ENCODE assay signal across 17 mouse cellular contexts in the genomic region with DNA sequence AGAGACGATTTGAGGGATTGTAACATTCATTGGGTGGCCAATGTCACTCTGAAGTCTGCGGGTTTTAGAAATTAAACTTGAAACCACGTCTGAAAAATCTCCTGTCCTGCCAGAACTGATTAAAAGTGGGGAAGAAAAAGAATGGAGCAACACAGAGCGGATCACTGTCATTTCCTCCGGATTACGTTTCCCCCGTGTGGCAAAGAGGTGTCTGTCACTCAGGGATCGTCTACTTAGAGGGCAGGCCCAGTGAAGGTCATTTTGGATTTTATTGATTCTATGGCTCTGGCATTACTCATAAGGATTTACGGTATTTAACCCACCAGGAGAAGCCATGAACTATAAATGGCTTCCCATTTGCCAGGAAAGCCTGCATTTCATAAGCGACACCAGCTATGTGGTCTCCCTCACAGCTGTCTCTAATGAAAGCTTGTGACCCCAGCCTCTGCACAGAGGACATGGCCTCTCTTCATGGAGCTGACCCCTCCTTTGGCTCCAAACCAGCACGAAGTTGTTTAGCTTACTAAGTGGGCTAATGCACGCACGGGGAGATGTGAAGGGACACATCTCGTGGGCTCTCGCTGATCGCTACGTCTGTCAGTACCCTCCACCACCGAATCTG.
DNase-seq lines count a peak whose midpoint lies in the region; ATAC-seq and TF ChIP-seq lines count a peak whose summit lies in the region.
"Had no signal": no experiment of that assay in that cellular context is flagged by ENCODE, and none has a peak within 500 bp of the region (broad histone marks: within the 10 kb centered on the region; RNA-seq: fewer than 3 reads in every experiment).

No protein-coding gene starts in this region.

- peak overlapping the region; percentile 21 for H3K4me2 ChIP-seq in kidney, postnatal 0 days (ENCODE audit: low read length)
- no peak overlapping the region for H3K4me2 ChIP-seq in embryonic facial prominence, embryonic 11.5 days (ENCODE audit: low read depth, low read length)
- H3K4me2 ChIP-seq in limb, embryonic 14.5 days (replicated peaks; ENCODE audit: low read depth, low read length, severe bottlenecking): peak overlapping the region; percentile 37
- no peak overlapping the region for H3K4me2 ChIP-seq in intestine, embryonic 16.5 days (ENCODE audit: low read depth, low read length)
- H3K4me2 ChIP-seq: midbrain, embryonic 12.5 days; neural tube, embryonic 13.5 days had no signal

- no peaks in the 10 kb centered on the region for H3K36me3 ChIP-seq in kidney, postnatal 0 days (ENCODE audit: insufficient read depth, low read length)
- no peaks in the 10 kb centered on the region for H3K36me3 ChIP-seq in embryonic facial prominence, embryonic 11.5 days (replicated peaks; ENCODE audit: control insufficient read depth, insufficient read depth, low read depth, low read length)
- no peaks in the 10 kb centered on the region for H3K36me3 ChIP-seq in limb, embryonic 14.5 days (ENCODE audit: control insufficient read depth, insufficient read depth, low read length)
- no peaks in the 10 kb centered on the region for H3K36me3 ChIP-seq in intestine, embryonic 16.5 days (ENCODE audit: control insufficient read depth, insufficient read depth, low read length)
- H3K36me3 ChIP-seq: midbrain, embryonic 12.5 days; neural tube, embryonic 13.5 days had no signal

- TF ChIP-seq CTCF in kidney, postnatal 0 days (IDR thresholded peaks at IDR 0.05; ENCODE audit: low read depth): no peak; the same call in 1 of the 2 replicates

- H3K27me3 ChIP-seq in kidney, postnatal 0 days (ENCODE audit: insufficient read depth, low read length): no peaks in the 10 kb centered on the region
- H3K27me3 ChIP-seq in embryonic facial prominence, embryonic 11.5 days (ENCODE audit: control insufficient read depth, insufficient read depth, low read length): no peaks in the 10 kb centered on the region
- H3K27me3 ChIP-seq in limb, embryonic 14.5 days (ENCODE audit: control insufficient read depth, insufficient read depth, low read length): no peaks in the 10 kb centered on the region
- H3K27me3 ChIP-seq in intestine, embryonic 16.5 days (replicated peaks; ENCODE audit: control insufficient read depth, insufficient read depth, low read length): no peaks in the 10 kb centered on the region
- H3K27me3 ChIP-seq: CH12.LX; midbrain, embryonic 12.5 days; neural tube, embryonic 13.5 days; Patski had no signal

- H3K9me3 ChIP-seq in kidney, postnatal 0 days (replicated peaks; ENCODE audit: low read length): no peaks in the 10 kb centered on the region
- H3K9me3 ChIP-seq in embryonic facial prominence, embryonic 11.5 days (replicated peaks; ENCODE audit: control insufficient read depth, low read length): no peaks in the 10 kb centered on the region
- no peaks in the 10 kb centered on the region for H3K9me3 ChIP-seq in limb, embryonic 14.5 days (ENCODE audit: control insufficient read depth, low read length)
- H3K9me3 ChIP-seq in intestine, embryonic 16.5 days (ENCODE audit: control insufficient read depth, low read length): no peaks in the 10 kb centered on the region
- H3K9me3 ChIP-seq: midbrain, embryonic 12.5 days; neural tube, embryonic 13.5 days had no signal

- WGBS in kidney, postnatal 0 days: 47% methylated on average over 18 of the region's 18 CpGs
- WGBS in embryonic facial prominence, embryonic 11.5 days: 33% methylated on average over 18 of the region's 18 CpGs
- WGBS in limb, embryonic 14.5 days: 30% methylated on average over 18 of the region's 18 CpGs
- 69% methylated on average over 18 of the region's 18 CpGs for WGBS in intestine, embryonic 16.5 days

- H3K27ac ChIP-seq in kidney, postnatal 0 days: no peak overlapping the region
- H3K27ac ChIP-seq in embryonic facial prominence, embryonic 11.5 days (replicated peaks; ENCODE audit: low read depth, low read length): no peak overlapping the region
- H3K27ac ChIP-seq in limb, embryonic 14.5 days (replicated peaks; ENCODE audit: low read depth, low read length): no peak overlapping the region
- H3K27ac ChIP-seq in intestine, embryonic 16.5 days (ENCODE audit: low read length): no peak overlapping the region
- H3K27ac ChIP-seq: liver, embryonic 14.5 days; midbrain, embryonic 12.5 days; neural tube, embryonic 13.5 days had no signal

- TF ChIP-seq POLR2A in limb, embryonic 14.5 days (IDR thresholded peaks at IDR 0.05; ENCODE audit: borderline replicate concordance, extremely low read depth, insufficient read depth, insufficient read length): no peak

- no peaks in the 10 kb centered on the region for H3K4me1 ChIP-seq in kidney, postnatal 0 days (replicated peaks; ENCODE audit: insufficient read depth, low read length)
- H3K4me1 ChIP-seq in embryonic facial prominence, embryonic 11.5 days (ENCODE audit: control insufficient read depth, insufficient read depth, low read length): peaks cover 2% of the 10 kb centered on the region; the same call in 1 of the 2 replicates
- H3K4me1 ChIP-seq in limb, embryonic 14.5 days (ENCODE audit: control insufficient read depth, insufficient read depth, low read length): peaks cover 16% of the 10 kb centered on the region
- no peaks in the 10 kb centered on the region for H3K4me1 ChIP-seq in intestine, embryonic 16.5 days (ENCODE audit: control insufficient read depth, insufficient read depth, low read length)
- H3K4me1 ChIP-seq: midbrain, embryonic 12.5 days; neural tube, embryonic 13.5 days had no signal

- DNase-seq in kidney, postnatal 0 days (ENCODE audit: low spot score): peak; percentile 43
- no peak for DNase-seq in kidney, adult 9 months
- peak; percentile 51 for DNase-seq in embryo, embryonic 11 days
- peak; percentile 60 for DNase-seq in embryonic facial prominence, embryonic 11.5 days (ENCODE audit: low spot score)
- DNase-seq in limb, embryonic 14.5 days (ENCODE audit: low spot score): no peak
- no peak for DNase-seq in c-Kit-positive CD71-positive TER-119-positive erythroid progenitor cells, embryonic 14.5 days (ENCODE audit: low spot score)
- DNase-seq: cerebellum, postnatal 10 days; heart, adult 18-20 months; heart, postnatal 14 days had no signal

- no peak overlapping the region for H3K4me3 ChIP-seq in kidney, postnatal 0 days (replicated peaks; ENCODE audit: low read depth, low read length)
- no peak overlapping the region for H3K4me3 ChIP-seq in embryonic facial prominence, embryonic 11.5 days (ENCODE audit: low read depth, low read length)
- no peak overlapping the region for H3K4me3 ChIP-seq in limb, embryonic 14.5 days (replicated peaks; ENCODE audit: low read length)
- H3K4me3 ChIP-seq in intestine, embryonic 16.5 days (ENCODE audit: low read length): no peak overlapping the region
- H3K4me3 ChIP-seq: erythroblast, embryonic 14.5 days; midbrain, embryonic 12.5 days; neural tube, embryonic 13.5 days had no signal

- no peak overlapping the region for H3K9ac ChIP-seq in kidney, postnatal 0 days (ENCODE audit: low read depth, low read length)
- H3K9ac ChIP-seq in embryonic facial prominence, embryonic 11.5 days (replicated peaks; ENCODE audit: low read length): no peak overlapping the region; the same call in 1 of the 2 replicates
- no peak overlapping the region for H3K9ac ChIP-seq in limb, embryonic 14.5 days (ENCODE audit: low read depth, low read length, severe bottlenecking)
- no peak overlapping the region for H3K9ac ChIP-seq in intestine, embryonic 16.5 days (ENCODE audit: low read depth, low read length)
- H3K9ac ChIP-seq: liver, embryonic 14.5 days; midbrain, embryonic 12.5 days; neural tube, embryonic 13.5 days had no signal

- ATAC-seq in kidney, postnatal 0 days (replicated peaks; ENCODE audit: low FRiP score, low read depth): no peak
- no peak for ATAC-seq in embryonic facial prominence, embryonic 11.5 days (replicated peaks; ENCODE audit: insufficient number of reproducible peaks, low FRiP score, low TSS enrichment, low read depth)
- peak; percentile 35; the same call in 1 of the 2 replicates for ATAC-seq in limb, embryonic 14.5 days (ENCODE audit: low FRiP score, low read depth)
- no peak for ATAC-seq in intestine, embryonic 16.5 days
- ATAC-seq: inflammation-experienced regulatory T-cells, adult 6 months; Patski had no signal

Comparison
In these comparisons a context has a peak if more than half of its experiments do, and no peak if none do; other contexts are left out.
1. DNase-seq: peak in kidney, postnatal 0 days (single experiment), embryo, embryonic 11 days (single experiment) and embryonic facial prominence, embryonic 11.5 days (single experiment); none in kidney, adult 9 months (single experiment), limb, embryonic 14.5 days (single experiment) and c-Kit-positive CD71-positive TER-119-positive erythroid progenitor cells, embryonic 14.5 days (single experiment).
2. H3K4me2 ChIP-seq: peak in kidney, postnatal 0 days (single experiment) and limb, embryonic 14.5 days (single experiment); none in embryonic facial prominence, embryonic 11.5 days (single experiment) and intestine, embryonic 16.5 days (single experiment).